ENCODE assay signal across 7 mouse cellular contexts in genomic region chr15:52458782-52459181, GRCm38 (mm10).
A peak's percentile ranks its signal among the peaks of the same experiment; 100 is the strongest.
DNase-seq lines count a peak whose midpoint lies in the region; ATAC-seq lines count a peak whose summit lies in the region.

No protein-coding gene starts in this region.

- peak; percentile 69 for DNase-seq in adipocyte (ENCODE audit: low spot score)
- DNase-seq in cerebellum, postnatal 36 days, result peak; percentile 88 to 91
- DNase-seq in gastrocnemius, postnatal 10 days, result peak; percentile 75
- peak; percentile 78 to 84 for DNase-seq in left cerebral cortex, postnatal 10 days (ENCODE audit: extremely low spot score in 1 of 2, low spot score in 2 of 2)
- peak; percentile 14 to 58 for DNase-seq in spleen, postnatal 10 days (ENCODE audit: low spot score in 2 of 2)

- no peak overlapping the region for H3K4me3 ChIP-seq in intestine, embryonic 15.5 days (replicated peaks)
- H3K4me3 ChIP-seq in midbrain, embryonic 12.5 days, result no peak overlapping the region

- no peaks in the 10 kb centered on the region for H3K9me3 ChIP-seq in intestine, embryonic 15.5 days
- H3K9me3 ChIP-seq in midbrain, embryonic 12.5 days, result no peaks in the 10 kb centered on the region

- 0% methylated on average over 3 of the region's 3 CpGs for WGBS in intestine, embryonic 15.5 days
- 0% methylated on average over 3 of the region's 3 CpGs for WGBS in midbrain, embryonic 12.5 days

- intact Hi-C loops in left cerebral cortex, postnatal 10 days (cut with DNase I), result loop anchor here (5.0 kb wide), 1 partner anchor 546 kb away; no protein-coding TSS in a partner anchor

- H3K27ac ChIP-seq in intestine, embryonic 15.5 days, result no peak overlapping the region
- H3K27ac ChIP-seq in midbrain, embryonic 12.5 days (replicated peaks), result peak overlapping the region; percentile 67

- H3K4me1 ChIP-seq in intestine, embryonic 15.5 days (replicated peaks), result no peaks in the 10 kb centered on the region
- peaks cover 9% of the 10 kb centered on the region for H3K4me1 ChIP-seq in midbrain, embryonic 12.5 days

- ATAC-seq in intestine, embryonic 15.5 days, result peak; percentile 80
- ATAC-seq in midbrain, embryonic 12.5 days (ENCODE audit: low FRiP score, low read depth), result peak; percentile 94

- H3K27me3 ChIP-seq in intestine, embryonic 15.5 days (replicated peaks), result no peaks in the 10 kb centered on the region
- H3K27me3 ChIP-seq in midbrain, embryonic 12.5 days, result no peaks in the 10 kb centered on the region

- H3K4me2 ChIP-seq in intestine, embryonic 15.5 days (replicated peaks), result no peak overlapping the region
- no peak overlapping the region for H3K4me2 ChIP-seq in midbrain, embryonic 12.5 days (replicated peaks)

- no peak overlapping the region for H3K9ac ChIP-seq in intestine, embryonic 15.5 days
- no peak overlapping the region for H3K9ac ChIP-seq in midbrain, embryonic 12.5 days (replicated peaks)

- H3K36me3 ChIP-seq in intestine, embryonic 15.5 days, result no peaks in the 10 kb centered on the region
- no peaks in the 10 kb centered on the region for H3K36me3 ChIP-seq in midbrain, embryonic 12.5 days

Comparison
In these comparisons a context has a peak if more than half of its experiments do, and no peak if none do; other contexts are left out.
1. DNase-seq: peak in every context shown above with its lines; median percentile 90 in cerebellum, postnatal 36 days; 81 in left cerebral cortex, postnatal 10 days; 75 in gastrocnemius, postnatal 10 days; 69 in adipocyte; 36 in spleen, postnatal 10 days.